Mouse (Mus musculus): ENCODE data around the gene Tnfsf8. TPM values are rescaled to one million over a fixed set of nuclear protein-coding genes. Genes with fewer than 3 reads are reported as not detected.

Gene Tnfsf8
- polyA plus RNA-seq, 1 experiment from 2014 or later: 0.18 TPM

GRCm38 (mm10) chr4:63850082-63850481 lies 11.1 kb downstream of the Tnfsf8 start:
- Histone ChIP-seq H3K27ac (ENCODE audit: low read length) (no peak overlapping the region), H3K4me1 (replicated peaks; ENCODE audit: control insufficient read depth, insufficient read depth, low read length) (no peaks in the 10 kb centered on the region), H3K36me3 (ENCODE audit: control insufficient read depth, insufficient read depth) (no peaks in the 10 kb centered on the region), H3K9ac (replicated peaks; ENCODE audit: low read depth, low read length) (no peak overlapping the region), H3K4me2 (ENCODE audit: low read length) (no peak overlapping the region), H3K27me3 (replicated peaks; ENCODE audit: control insufficient read depth, insufficient read depth, low read length) (no peaks in the 10 kb centered on the region), H3K4me3 (replicated peaks; ENCODE audit: low read length) (no peak overlapping the region), H3K9me3 (ENCODE audit: control insufficient read depth, low read length) (no peaks in the 10 kb centered on the region)
- ATAC-seq: no peak
- WGBS: 97% methylated on average over 2 of the region's 2 CpGs

- Histone ChIP-seq H3K4me3 (replicated peaks; ENCODE audit: low read length) (no peak overlapping the region), H3K4me2 (ENCODE audit: low read length) (no peak overlapping the region), H3K36me3 (ENCODE audit: control insufficient read depth, insufficient read depth) (no peaks in the 10 kb centered on the region), H3K9ac (replicated peaks; ENCODE audit: low read depth, low read length) (no peak overlapping the region), H3K9me3 (ENCODE audit: control insufficient read depth, low read length) (no peaks in the 10 kb centered on the region), H3K4me1 (replicated peaks; ENCODE audit: control insufficient read depth, insufficient read depth, low read length) (no peaks in the 10 kb centered on the region), H3K27me3 (replicated peaks; ENCODE audit: control insufficient read depth, insufficient read depth, low read length) (no peaks in the 10 kb centered on the region), H3K27ac (ENCODE audit: low read length) (no peak overlapping the region)
- WGBS: 74% methylated on average over 3 of the region's 3 CpGs
- ATAC-seq: no peak
Observed at GRCm38 (mm10) chr4:63846881-63847597, 14.1 kb downstream of the Tnfsf8 start.

GRCm38 (mm10) chr4:63845760-63846159 lies 15.4 kb downstream of the Tnfsf8 start:
- no peaks in the 10 kb centered on the region for H3K9me3 ChIP-seq (ENCODE audit: control insufficient read depth, low read length)
- no peak overlapping the region for H3K4me2 ChIP-seq (ENCODE audit: low read length)
- no peaks in the 10 kb centered on the region for H3K36me3 ChIP-seq (ENCODE audit: control insufficient read depth, insufficient read depth)
- no peak overlapping the region for H3K4me3 ChIP-seq (replicated peaks; ENCODE audit: low read length)
- no peak for ATAC-seq
- H3K4me1 ChIP-seq (replicated peaks; ENCODE audit: control insufficient read depth, insufficient read depth, low read length): no peaks in the 10 kb centered on the region
- no peaks in the 10 kb centered on the region for H3K27me3 ChIP-seq (replicated peaks; ENCODE audit: control insufficient read depth, insufficient read depth, low read length)
- H3K27ac ChIP-seq (ENCODE audit: low read length): no peak overlapping the region
- no peak overlapping the region for H3K9ac ChIP-seq (replicated peaks; ENCODE audit: low read depth, low read length)
- WGBS: 71% methylated on average over 2 of the region's 2 CpGs

GRCm38 (mm10) chr4:63843924-63844323 lies 17.2 kb downstream of the Tnfsf8 start:
- H3K9ac ChIP-seq (replicated peaks; ENCODE audit: low read depth, low read length): no peak overlapping the region
- no peak overlapping the region for H3K4me3 ChIP-seq (replicated peaks; ENCODE audit: low read length)
- no peaks in the 10 kb centered on the region for H3K36me3 ChIP-seq (ENCODE audit: control insufficient read depth, insufficient read depth)
- H3K9me3 ChIP-seq (ENCODE audit: control insufficient read depth, low read length): no peaks in the 10 kb centered on the region
- no peaks in the 10 kb centered on the region for H3K4me1 ChIP-seq (replicated peaks; ENCODE audit: control insufficient read depth, insufficient read depth, low read length)
- no peaks in the 10 kb centered on the region for H3K27me3 ChIP-seq (replicated peaks; ENCODE audit: control insufficient read depth, insufficient read depth, low read length)
- no peak for ATAC-seq
- WGBS: 28% methylated on average over 6 of the region's 6 CpGs
- H3K4me2 ChIP-seq (ENCODE audit: low read length): no peak overlapping the region
- no peak overlapping the region for H3K27ac ChIP-seq (ENCODE audit: low read length)

GRCm38 (mm10) chr4:63842278-63842677 lies 18.9 kb downstream of the Tnfsf8 start:
- Histone ChIP-seq H3K27me3 (replicated peaks; ENCODE audit: control insufficient read depth, insufficient read depth, low read length) (no peaks in the 10 kb centered on the region), H3K36me3 (ENCODE audit: control insufficient read depth, insufficient read depth) (no peaks in the 10 kb centered on the region), H3K4me2 (ENCODE audit: low read length) (no peak overlapping the region), H3K9ac (replicated peaks; ENCODE audit: low read depth, low read length) (no peak overlapping the region), H3K9me3 (ENCODE audit: control insufficient read depth, low read length) (no peaks in the 10 kb centered on the region), H3K4me3 (replicated peaks; ENCODE audit: low read length) (no peak overlapping the region), H3K4me1 (replicated peaks; ENCODE audit: control insufficient read depth, insufficient read depth, low read length) (no peaks in the 10 kb centered on the region), H3K27ac (ENCODE audit: low read length) (no peak overlapping the region)
- 68% methylated on average over 1 of the region's 1 CpGs for WGBS
- no peak for ATAC-seq

- no peak for ATAC-seq
- no peak overlapping the region for H3K4me2 ChIP-seq (ENCODE audit: low read length)
- H3K36me3 ChIP-seq (ENCODE audit: control insufficient read depth, insufficient read depth): no peaks in the 10 kb centered on the region
- H3K9ac ChIP-seq (replicated peaks; ENCODE audit: low read depth, low read length): no peak overlapping the region
- no peak overlapping the region for H3K4me3 ChIP-seq (replicated peaks; ENCODE audit: low read length)
- 56% methylated on average over 5 of the region's 5 CpGs for WGBS
- H3K9me3 ChIP-seq (ENCODE audit: control insufficient read depth, low read length): no peaks in the 10 kb centered on the region
- no peak overlapping the region for H3K27ac ChIP-seq (ENCODE audit: low read length)
- H3K4me1 ChIP-seq (replicated peaks; ENCODE audit: control insufficient read depth, insufficient read depth, low read length): no peaks in the 10 kb centered on the region
- no peaks in the 10 kb centered on the region for H3K27me3 ChIP-seq (replicated peaks; ENCODE audit: control insufficient read depth, insufficient read depth, low read length)
Observed at GRCm38 (mm10) chr4:63840457-63840856, 20.7 kb downstream of the Tnfsf8 start.

GRCm38 (mm10) chr4:63823136-63823535 lies 38.0 kb downstream of the Tnfsf8 start:
- no peaks in the 10 kb centered on the region for H3K4me1 ChIP-seq (replicated peaks; ENCODE audit: control insufficient read depth, insufficient read depth, low read length)
- H3K4me3 ChIP-seq (replicated peaks; ENCODE audit: low read length): no peak overlapping the region
- no peaks in the 10 kb centered on the region for H3K27me3 ChIP-seq (replicated peaks; ENCODE audit: control insufficient read depth, insufficient read depth, low read length)
- 82% methylated on average over 4 of the region's 4 CpGs for WGBS
- ATAC-seq: no peak
- H3K9me3 ChIP-seq (ENCODE audit: control insufficient read depth, low read length): no peaks in the 10 kb centered on the region
- no peaks in the 10 kb centered on the region for H3K36me3 ChIP-seq (ENCODE audit: control insufficient read depth, insufficient read depth)
- no peak overlapping the region for H3K4me2 ChIP-seq (ENCODE audit: low read length)
- H3K27ac ChIP-seq (ENCODE audit: low read length): no peak overlapping the region
- H3K9ac ChIP-seq (replicated peaks; ENCODE audit: low read depth, low read length): no peak overlapping the region

- no peaks in the 10 kb centered on the region for H3K4me1 ChIP-seq (replicated peaks; ENCODE audit: control insufficient read depth, insufficient read depth, low read length)
- no peaks in the 10 kb centered on the region for H3K27me3 ChIP-seq (replicated peaks; ENCODE audit: control insufficient read depth, insufficient read depth, low read length)
- H3K36me3 ChIP-seq (ENCODE audit: control insufficient read depth, insufficient read depth): no peaks in the 10 kb centered on the region
- no peak for ATAC-seq
- no peak overlapping the region for H3K27ac ChIP-seq (ENCODE audit: low read length)
- no peaks in the 10 kb centered on the region for H3K9me3 ChIP-seq (ENCODE audit: control insufficient read depth, low read length)
- H3K9ac ChIP-seq (replicated peaks; ENCODE audit: low read depth, low read length): no peak overlapping the region
- H3K4me3 ChIP-seq (replicated peaks; ENCODE audit: low read length): no peak overlapping the region
- H3K4me2 ChIP-seq (ENCODE audit: low read length): no peak overlapping the region
Observed at GRCm38 (mm10) chr4:63817505-63817904, 43.6 kb downstream of the Tnfsf8 start.

- 88% methylated on average over 2 of the region's 2 CpGs for WGBS
- Histone ChIP-seq H3K4me2 (ENCODE audit: low read length) (no peak overlapping the region), H3K9me3 (ENCODE audit: control insufficient read depth, low read length) (no peaks in the 10 kb centered on the region), H3K27me3 (replicated peaks; ENCODE audit: control insufficient read depth, insufficient read depth, low read length) (no peaks in the 10 kb centered on the region), H3K9ac (replicated peaks; ENCODE audit: low read depth, low read length) (no peak overlapping the region), H3K4me1 (replicated peaks; ENCODE audit: control insufficient read depth, insufficient read depth, low read length) (no peaks in the 10 kb centered on the region), H3K36me3 (ENCODE audit: control insufficient read depth, insufficient read depth) (no peaks in the 10 kb centered on the region), H3K4me3 (replicated peaks; ENCODE audit: low read length) (no peak overlapping the region), H3K27ac (ENCODE audit: low read length) (no peak overlapping the region)
- no peak for ATAC-seq
Observed at GRCm38 (mm10) chr4:63815668-63816067, 45.5 kb downstream of the Tnfsf8 start.

- Histone ChIP-seq H3K4me2 (ENCODE audit: low read length) (no peak overlapping the region), H3K9ac (replicated peaks; ENCODE audit: low read depth, low read length) (no peak overlapping the region), H3K9me3 (ENCODE audit: control insufficient read depth, low read length) (no peaks in the 10 kb centered on the region), H3K4me3 (replicated peaks; ENCODE audit: low read length) (no peak overlapping the region), H3K4me1 (replicated peaks; ENCODE audit: control insufficient read depth, insufficient read depth, low read length) (no peaks in the 10 kb centered on the region), H3K27ac (ENCODE audit: low read length) (no peak overlapping the region), H3K36me3 (ENCODE audit: control insufficient read depth, insufficient read depth) (no peaks in the 10 kb centered on the region), H3K27me3 (replicated peaks; ENCODE audit: control insufficient read depth, insufficient read depth, low read length) (no peaks in the 10 kb centered on the region)
- 85% methylated on average over 1 of the region's 1 CpGs for WGBS
- ATAC-seq: no peak
Observed at GRCm38 (mm10) chr4:63798083-63798482, 63.1 kb downstream of the Tnfsf8 start.
